Mouse (Mus musculus): ENCODE results near the gene Nfkb1. TPM values are rescaled to one million over a fixed set of nuclear protein-coding genes. Genes with fewer than 3 reads are reported as not detected.

Gene Nfkb1
- total and polyA plus RNA-seq, 3 experiments = 44.8 to 93.6 (median 59.9) TPM

GRCm38 (mm10) chr3:135665777-135666259 is 25.5 kb downstream of the Nfkb1 start:
- no peak overlapping the region for H3K9ac ChIP-seq (ENCODE audit: control insufficient read depth, low read depth, low read length, poor library complexity, severe bottlenecking)
- H3K36me3 ChIP-seq (ENCODE audit: control insufficient read depth in 1 of 2, insufficient read depth in 2 of 2, low read length in 2 of 2) = peaks cover 0 to 1% of the 10 kb centered on the region in 2 experiments; a peak in 1 of 4 replicates
- no peaks in the 10 kb centered on the region for H3K79me2 ChIP-seq (ENCODE audit: control insufficient read depth, insufficient read depth, low read length, poor library complexity)
- no peak overlapping the region for H3K4me3 ChIP-seq (ENCODE audit: control insufficient read depth in 1 of 2, insufficient read depth in 1 of 2, low read depth in 2 of 2, low read length in 2 of 2)
- no peak overlapping the region for H3K27ac ChIP-seq (ENCODE audit: control insufficient read depth, low read depth, low read length)
- TF ChIP-seq ZNF384 (IDR thresholded peaks at IDR 0.05; ENCODE audit: low read depth, low read length) (no peak), SIN3A (IDR thresholded peaks at IDR 0.05; ENCODE audit: low read length) (no peak), HCFC1 (IDR thresholded peaks at IDR 0.05; ENCODE audit: low read depth, low read length) (no peak), TAL1 (IDR thresholded peaks at IDR 0.05; ENCODE audit: low read length) (no peak), USF1 (IDR thresholded peaks at IDR 0.05; ENCODE audit: low read depth, low read length) (no peak), MYB (IDR thresholded peaks at IDR 0.05; ENCODE audit: low read depth, low read length) (no peak), MEF2A (IDR thresholded peaks at IDR 0.05; ENCODE audit: extremely low read depth, insufficient replicate concordance, low read depth, low read length, poor library complexity, severe bottlenecking) (no peak), NELFE (IDR thresholded peaks at IDR 0.05; ENCODE audit: low read depth, low read length) (no peak), NRF1 (IDR thresholded peaks at IDR 0.05; ENCODE audit: insufficient read depth, low read depth, low read length, poor library complexity, severe bottlenecking) (no peak), UBTF (IDR thresholded peaks at IDR 0.05; ENCODE audit: borderline replicate concordance, insufficient read depth, low read depth, low read length) (no peak), RAD21 (IDR thresholded peaks at IDR 0.05; ENCODE audit: low read depth, low read length) (no peak), TCF12 (IDR thresholded peaks at IDR 0.05; ENCODE audit: low read depth, low read length) (no peak), ELF1 (IDR thresholded peaks at IDR 0.05; ENCODE audit: low read depth, low read length) (no peak), TBP (IDR thresholded peaks at IDR 0.05; ENCODE audit: low read depth, low read length) (no peak), EP300 (IDR thresholded peaks at IDR 0.05; ENCODE audit: low read depth in 1 of 2, low read length in 2 of 2) (no peak)
- no peak for DNase-seq (ENCODE audit: low read depth, low spot score)
- H3K4me1 ChIP-seq (ENCODE audit: control insufficient read depth in 1 of 2, insufficient read depth in 2 of 2, low read length in 2 of 2) = no peaks in the 10 kb centered on the region
- no peaks in the 10 kb centered on the region for H3K9me3 ChIP-seq (replicated peaks; ENCODE audit: insufficient read depth, low read length)
- H3K27me3 ChIP-seq (ENCODE audit: control insufficient read depth in 1 of 2, insufficient read depth in 2 of 2, low read length in 2 of 2) = no peaks in the 10 kb centered on the region

GRCm38 (mm10) chr3:135662139-135662864 is 29.0 kb downstream of the Nfkb1 start:
- Histone ChIP-seq H3K36me3 (ENCODE audit: control insufficient read depth in 1 of 2, insufficient read depth in 2 of 2, low read length in 2 of 2) (peaks cover 0 to 1% of the 10 kb centered on the region in 2 experiments; a peak in 1 of 4 replicates), H3K4me3 (ENCODE audit: control insufficient read depth in 1 of 2, insufficient read depth in 1 of 2, low read depth in 2 of 2, low read length in 2 of 2) (no peak overlapping the region), H3K79me2 (ENCODE audit: control insufficient read depth, insufficient read depth, low read length, poor library complexity) (no peaks in the 10 kb centered on the region), H3K9ac (ENCODE audit: control insufficient read depth, low read depth, low read length, poor library complexity, severe bottlenecking) (no peak overlapping the region), H3K27ac (ENCODE audit: control insufficient read depth, low read depth, low read length) (no peak overlapping the region), H3K4me1 (ENCODE audit: control insufficient read depth in 1 of 2, insufficient read depth in 2 of 2, low read length in 2 of 2) (no peaks in the 10 kb centered on the region), H3K9me3 (replicated peaks; ENCODE audit: insufficient read depth, low read length) (no peaks in the 10 kb centered on the region), H3K27me3 (ENCODE audit: control insufficient read depth in 1 of 2, insufficient read depth in 2 of 2, low read length in 2 of 2) (no peaks in the 10 kb centered on the region)
- TF ChIP-seq HCFC1 (IDR thresholded peaks at IDR 0.05; ENCODE audit: low read depth, low read length) (no peak), TBP (IDR thresholded peaks at IDR 0.05; ENCODE audit: low read depth, low read length) (no peak), POLR2A (IDR thresholded peaks at IDR 0.05; ENCODE audit: control insufficient read depth in 1 of 2, insufficient read depth in 1 of 2, low read depth in 1 of 2, low read length in 2 of 2, poor library complexity in 1 of 2) (no peak), NRF1 (IDR thresholded peaks at IDR 0.05; ENCODE audit: insufficient read depth, low read depth, low read length, poor library complexity, severe bottlenecking) (no peak), MAFK (IDR thresholded peaks at IDR 0.05; ENCODE audit: borderline replicate concordance, low read depth, low read length) (no peak), POLR2AphosphoS2 (IDR thresholded peaks at IDR 0.05; ENCODE audit: low read length) (no peak), EP300 (IDR thresholded peaks at IDR 0.05; ENCODE audit: low read depth in 1 of 2, low read length in 2 of 2) (no peak), SMC3 (IDR thresholded peaks at IDR 0.05; ENCODE audit: low read depth, low read length) (no peak), ZMIZ1 (IDR thresholded peaks at IDR 0.05; ENCODE audit: low read depth, low read length) (no peak), TAL1 (IDR thresholded peaks at IDR 0.05; ENCODE audit: low read length) (no peak), KAT2A (conservative IDR thresholded peaks at IDR 0.05; ENCODE audit: low read depth, low read length) (no peak), JUND (IDR thresholded peaks at IDR 0.05; ENCODE audit: low read depth, low read length) (no peak), BHLHE40 (IDR thresholded peaks at IDR 0.05; ENCODE audit: borderline replicate concordance, low read depth, low read length) (no peak), MAZ (IDR thresholded peaks at IDR 0.05; ENCODE audit: low read depth, low read length) (no peak), MYB (IDR thresholded peaks at IDR 0.05; ENCODE audit: low read depth, low read length) (no peak), NELFE (IDR thresholded peaks at IDR 0.05; ENCODE audit: low read depth, low read length) (no peak), ZNF384 (IDR thresholded peaks at IDR 0.05; ENCODE audit: low read depth, low read length) (no peak), GATA1 (IDR thresholded peaks at IDR 0.05; ENCODE audit: low read depth, low read length) (no peak)
- no peak for DNase-seq (ENCODE audit: low read depth, low spot score)

All from MEL (cell line).